Mouse (Mus musculus): Measurements from ENCODE around the gene Spred3.
A peak's percentile ranks its signal among the peaks of the same experiment; 100 is the strongest.

Spred3 gene

DNA sequence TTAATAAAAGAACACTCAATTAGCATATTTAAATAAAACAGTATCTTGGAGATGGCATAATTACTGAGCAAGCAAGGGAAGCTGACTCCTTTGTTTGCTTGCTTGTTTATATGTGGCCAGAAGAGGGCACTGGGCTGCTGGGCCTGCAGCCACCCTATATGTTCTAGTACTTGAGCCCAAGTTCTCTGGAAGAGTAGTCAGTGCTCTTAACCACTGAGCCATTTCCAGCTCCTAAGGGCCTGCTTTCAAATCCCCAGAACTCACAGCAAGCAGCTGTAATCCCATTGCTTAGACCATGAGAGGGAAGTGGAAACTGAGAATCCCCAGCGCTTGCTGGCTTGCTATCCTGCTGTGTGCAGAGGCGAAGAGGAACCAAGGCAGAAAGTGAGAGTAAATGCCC lies 41.5 kb downstream of the Spred3 start:
- no peak for DNase-seq (ENCODE audit: extremely low spot score)

GRCm38 (mm10) chr7:29126173-29126915 lies 43.9 kb downstream of the Spred3 start:
- DNase-seq (ENCODE audit: extremely low spot score) = peak; percentile 78

- peak; percentile 82 for DNase-seq (ENCODE audit: extremely low spot score)
These were observed 45.2 kb downstream of the Spred3 start, which contains the start of gene Ryr1 for GRCm38 (mm10) chr7:29124970-29125369. Gene Ryr1, minus strand, starts transcription at chr7:29125179.

- no peak for DNase-seq (ENCODE audit: extremely low spot score)
These were observed 46.5 kb downstream of the Spred3 start for GRCm38 (mm10) chr7:29123531-29124358.

GRCm38 (mm10) chr7:29122821-29123220 lies 47.4 kb downstream of the Spred3 start:
- DNase-seq (ENCODE audit: extremely low spot score) = no peak

DNA sequence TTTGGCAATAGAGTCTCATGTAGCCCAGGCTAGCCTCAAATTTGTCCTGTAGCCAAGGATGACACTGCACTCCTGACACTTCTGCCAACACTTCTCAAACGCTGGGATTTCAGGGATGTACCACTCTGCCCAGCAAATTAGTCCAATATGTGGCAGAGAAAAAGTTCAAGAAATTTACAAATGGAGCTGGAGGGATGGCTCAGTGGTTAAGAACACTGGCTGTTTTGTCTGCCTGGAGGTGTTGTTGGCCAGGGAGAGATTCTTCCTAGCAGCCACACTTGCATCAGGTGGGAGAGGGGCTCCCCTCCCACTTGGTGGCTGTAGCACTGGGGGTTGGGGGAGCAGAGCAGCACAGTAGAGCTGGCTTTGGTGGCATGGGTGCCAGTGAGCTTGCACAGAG lies 50.7 kb downstream of the Spred3 start:
- DNase-seq (ENCODE audit: extremely low spot score) = no peak

- DNase-seq (ENCODE audit: extremely low spot score) = peak; percentile 36
These were observed 51.9 kb downstream of the Spred3 start for GRCm38 (mm10) chr7:29118142-29118851.

DNA sequence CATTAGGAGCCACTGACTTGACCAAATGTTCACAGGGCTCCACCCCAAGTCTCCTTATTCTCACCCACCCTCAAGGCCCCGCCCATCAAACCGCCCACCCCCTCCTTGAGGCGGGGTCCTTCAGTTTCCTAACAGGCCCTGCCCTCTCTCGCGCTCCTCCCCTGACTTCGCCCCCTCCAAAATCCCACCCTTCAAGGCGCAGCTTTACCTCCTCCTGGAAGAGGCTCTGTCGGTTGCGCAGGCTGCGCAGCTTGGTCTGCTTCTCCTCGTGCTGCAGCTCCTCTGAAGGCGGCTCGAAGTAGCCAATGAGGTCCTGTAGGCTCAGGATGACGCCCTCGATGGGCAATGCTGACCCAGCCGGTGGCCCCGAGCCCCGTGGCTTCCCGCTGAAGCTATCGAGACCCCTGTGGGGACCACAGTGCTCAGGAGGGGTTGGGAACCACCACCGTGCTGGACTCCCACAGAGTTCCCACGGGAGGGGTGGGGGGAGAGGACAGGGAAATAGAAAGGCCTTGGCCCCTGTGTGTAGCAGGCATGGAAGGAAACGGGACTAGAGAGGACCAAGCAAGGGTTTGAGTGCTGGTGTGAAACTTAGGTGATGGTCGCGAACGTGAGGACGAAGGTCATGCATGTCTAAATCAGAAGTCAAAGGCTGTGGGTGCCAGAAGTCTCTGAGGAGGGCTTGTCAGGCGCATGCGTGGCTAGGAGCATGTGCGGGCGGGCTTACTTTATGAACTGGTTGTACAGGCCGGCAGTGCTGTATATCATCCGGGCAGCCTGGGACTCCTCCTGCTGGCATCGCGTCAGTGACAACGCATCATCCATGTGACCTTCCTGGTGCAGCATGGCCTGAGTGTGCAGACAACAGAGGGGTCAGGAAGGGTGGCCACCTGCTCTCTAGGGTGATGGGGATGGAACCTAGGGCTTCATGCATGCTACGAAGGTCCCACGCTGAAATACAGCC lies 60.9 kb downstream of the Spred3 start:
- peak; percentile 62 for DNase-seq (ENCODE audit: extremely low spot score)

Data from embryo, embryonic 9.5 days (tissue).